Mouse (Mus musculus): Measurements from ENCODE around the gene Rbm19.
A peak's percentile ranks its signal among the peaks of the same experiment; 100 is the strongest.
"Not testable (repeated sequence)": the region's sequence is repeated elsewhere in the genome, so short reads cannot be mapped to it uniquely, and the experiment has no call there.

Rbm19 gene

GRCm38 (mm10) chr5:120116261-120117050 is at the start of gene Rbm19:
Gene Rbm19 (plus strand): TSS chr5:120116465.
- peak; percentile 86 for DNase-seq (ENCODE audit: low spot score in 2 of 2)

GRCm38 (mm10) chr5:120067266-120067665 is 49.0 kb upstream of the Rbm19 start:
- DNase-seq (ENCODE audit: low spot score in 2 of 2) = no peak

GRCm38 (mm10) chr5:120074101-120074500 is 42.2 kb upstream of the Rbm19 start:
- no peak for DNase-seq (ENCODE audit: low spot score in 2 of 2)

- no peak for DNase-seq (ENCODE audit: low spot score in 2 of 2)
These were observed 36.2 kb upstream of the Rbm19 start for GRCm38 (mm10) chr5:120080027-120080426.

GRCm38 (mm10) chr5:120080468-120080867 is 35.8 kb upstream of the Rbm19 start:
- no peak for DNase-seq (ENCODE audit: low spot score in 2 of 2)

GRCm38 (mm10) chr5:120088561-120088960 is 27.7 kb upstream of the Rbm19 start:
- peak; percentile 63 to 76 for DNase-seq (ENCODE audit: low spot score in 2 of 2)

GRCm38 (mm10) chr5:120094602-120095001 is 21.7 kb upstream of the Rbm19 start:
- no peak for DNase-seq (ENCODE audit: low spot score in 2 of 2)

GRCm38 (mm10) chr5:120097042-120097441 is 19.2 kb upstream of the Rbm19 start:
- DNase-seq (ENCODE audit: low spot score in 2 of 2) = no peak

GRCm38 (mm10) chr5:120100814-120101213 is 15.5 kb upstream of the Rbm19 start:
- DNase-seq (ENCODE audit: low spot score in 2 of 2) = no peak

GRCm38 (mm10) chr5:120102097-120102496 is 14.2 kb upstream of the Rbm19 start:
- no peak for DNase-seq (ENCODE audit: low spot score in 2 of 2)

- no peak for DNase-seq (ENCODE audit: low spot score in 2 of 2)
These were observed 13.5 kb upstream of the Rbm19 start for GRCm38 (mm10) chr5:120102732-120103131.

GRCm38 (mm10) chr5:120103458-120103857 is 12.8 kb upstream of the Rbm19 start:
- DNase-seq (ENCODE audit: low spot score in 2 of 2) = no peak

- DNase-seq (ENCODE audit: low spot score in 2 of 2) = no peak
These were observed 9.7 kb upstream of the Rbm19 start for GRCm38 (mm10) chr5:120106424-120107073.

GRCm38 (mm10) chr5:120114361-120114760 is 1.9 kb upstream of the Rbm19 start:
- DNase-seq (ENCODE audit: low spot score in 2 of 2) = no peak

GRCm38 (mm10) chr5:120117161-120117560 is 896 bp downstream of the Rbm19 start:
- DNase-seq (ENCODE audit: low spot score in 2 of 2) = not testable (repeated sequence)

- DNase-seq (ENCODE audit: low spot score in 2 of 2) = no peak
These were observed 8.8 kb downstream of the Rbm19 start for GRCm38 (mm10) chr5:120124881-120125690.

- DNase-seq (ENCODE audit: low spot score in 2 of 2) = no peak
These were observed 11.4 kb downstream of the Rbm19 start for GRCm38 (mm10) chr5:120127641-120128040.

- DNase-seq (ENCODE audit: low spot score in 2 of 2) = no peak
These were observed 12.2 kb downstream of the Rbm19 start for GRCm38 (mm10) chr5:120128511-120128910.

- no peak for DNase-seq (ENCODE audit: low spot score in 2 of 2)
These were observed 12.8 kb downstream of the Rbm19 start for GRCm38 (mm10) chr5:120129070-120129469.

- no peak for DNase-seq (ENCODE audit: low spot score in 2 of 2)
These were observed 13.5 kb downstream of the Rbm19 start for GRCm38 (mm10) chr5:120129761-120130160.

GRCm38 (mm10) chr5:120130163-120130562 is 13.9 kb downstream of the Rbm19 start:
- DNase-seq (ENCODE audit: low spot score in 2 of 2) = no peak

- no peak for DNase-seq (ENCODE audit: low spot score in 2 of 2)
These were observed 15.3 kb downstream of the Rbm19 start for GRCm38 (mm10) chr5:120131600-120131999.

All from right cerebral cortex, postnatal 36 days (tissue).